Mouse (Mus musculus): ENCODE measurements around the gene Zfp385a. TPM values are rescaled to one million over a fixed set of nuclear protein-coding genes. Genes with fewer than 3 reads are reported as not detected.

Zfp385a gene
- total and polyA plus RNA-seq, 3 experiments = 1.2 to 59.9 (median 2.7) TPM

GRCm38 (mm10) chr15:103281465-103282205 is 58.3 kb downstream of the Zfp385a start:
- in situ Hi-C loops (cut with MboI; ENCODE audit: low pct_ligation_motif_present, low pct_unique_long_range_greater_than_20kb, low sequenced_read_pairs) = loop anchor here (5.0 kb wide), 1 partner anchor 36 kb away; no protein-coding TSS in a partner anchor
- no peak overlapping the region for H3K9ac ChIP-seq (ENCODE audit: insufficient read depth, low read depth)
- H3K79me2 ChIP-seq (replicated peaks; ENCODE audit: control insufficient read depth, extremely low read depth, insufficient read depth, poor library complexity, severe bottlenecking) = peaks cover 60% of the 10 kb centered on the region
- no peak overlapping the region for H3K4me2 ChIP-seq (ENCODE audit: insufficient read depth, low read depth, poor library complexity, severe bottlenecking)
- peaks cover 0 to 48% of the 10 kb centered on the region in 2 experiments; a peak in 2 of 4 replicates for H3K4me1 ChIP-seq (ENCODE audit: control insufficient read depth in 1 of 2, insufficient read depth in 2 of 2)
- H3K9me3 ChIP-seq (replicated peaks; ENCODE audit: low read length) = no peaks in the 10 kb centered on the region
- no peak overlapping the region for H3K27ac ChIP-seq (ENCODE audit: insufficient read depth, low read depth)
- no peaks in the 10 kb centered on the region for H3K27me3 ChIP-seq (replicated peaks)
- no peak overlapping the region for H3K4me3 ChIP-seq (replicated peaks in 1 of 3; ENCODE audit: low read depth in 2 of 3, low read length in 2 of 3, poor library complexity in 1 of 3)
- dilution Hi-C loops (cut with MboI; ENCODE audit: extremely low pct_ligation_motif_present, extremely low pct_unique_long_range_greater_than_20kb, low sequenced_read_pairs) = no loop called here
- peaks cover 13 to 52% of the 10 kb centered on the region in 2 experiments for H3K36me3 ChIP-seq (replicated peaks in 1 of 2; ENCODE audit: control insufficient read depth in 1 of 2, insufficient read depth in 1 of 2, low read length in 1 of 2)
- no peak for DNase-seq (ENCODE audit: extremely low read depth)
- TF ChIP-seq SIN3A (IDR thresholded peaks at IDR 0.05; ENCODE audit: low read length) = no peak

GRCm38 (mm10) chr15:103280817-103281464 is 59.0 kb downstream of the Zfp385a start:
- H3K4me1 ChIP-seq (ENCODE audit: control insufficient read depth in 1 of 2, insufficient read depth in 2 of 2) = peaks cover 0 to 48% of the 10 kb centered on the region in 2 experiments; a peak in 2 of 4 replicates
- no peaks in the 10 kb centered on the region for H3K27me3 ChIP-seq (replicated peaks)
- no peaks in the 10 kb centered on the region for H3K9me3 ChIP-seq (replicated peaks; ENCODE audit: low read length)
- no peak overlapping the region for H3K4me2 ChIP-seq (ENCODE audit: insufficient read depth, low read depth, poor library complexity, severe bottlenecking)
- dilution Hi-C loops (cut with MboI; ENCODE audit: extremely low pct_ligation_motif_present, extremely low pct_unique_long_range_greater_than_20kb, low sequenced_read_pairs) (no loop called here), in situ Hi-C loops (cut with MboI; ENCODE audit: low pct_ligation_motif_present, low pct_unique_long_range_greater_than_20kb, low sequenced_read_pairs) (loop anchor here (5.0 kb wide), 1 partner anchor 36 kb away; no protein-coding TSS in a partner anchor)
- peaks cover 62% of the 10 kb centered on the region for H3K79me2 ChIP-seq (replicated peaks; ENCODE audit: control insufficient read depth, extremely low read depth, insufficient read depth, poor library complexity, severe bottlenecking)
- no peak overlapping the region for H3K9ac ChIP-seq (ENCODE audit: insufficient read depth, low read depth)
- peak; percentile 52 for TF ChIP-seq RAD21 (IDR thresholded peaks at IDR 0.05; ENCODE audit: low read depth, low read length)
- TF ChIP-seq SIN3A (IDR thresholded peaks at IDR 0.05; ENCODE audit: low read length) = no peak
- peak; percentile 74 to 79 for TF ChIP-seq CTCF (conservative IDR thresholded peaks at IDR 0.05 in 1 of 2, IDR thresholded peaks at IDR 0.05 in 1 of 2; ENCODE audit: low read depth in 2 of 2, low read length in 2 of 2)
- TF ChIP-seq SMC3 (IDR thresholded peaks at IDR 0.05; ENCODE audit: low read depth, low read length) = peak; percentile 59
- TF ChIP-seq JUN (IDR thresholded peaks at IDR 0.05; ENCODE audit: insufficient read depth, low read depth, low read length) = no peak
- DNase-seq (ENCODE audit: extremely low read depth) = peak; percentile 59
- H3K27ac ChIP-seq (ENCODE audit: insufficient read depth, low read depth) = no peak overlapping the region
- H3K36me3 ChIP-seq (replicated peaks in 1 of 2; ENCODE audit: control insufficient read depth in 1 of 2, insufficient read depth in 1 of 2, low read length in 1 of 2) = peaks cover 13 to 48% of the 10 kb centered on the region in 2 experiments
- no peak overlapping the region for H3K4me3 ChIP-seq (replicated peaks in 1 of 3; ENCODE audit: low read depth in 2 of 3, low read length in 2 of 3, poor library complexity in 1 of 3)

GRCm38 (mm10) chr15:103279750-103280149 is 60.1 kb downstream of the Zfp385a start:
- H3K4me1 ChIP-seq (ENCODE audit: control insufficient read depth in 1 of 2, insufficient read depth in 2 of 2) = peaks cover 0 to 41% of the 10 kb centered on the region in 2 experiments; a peak in 2 of 4 replicates
- no peak for TF ChIP-seq USF2 (conservative IDR thresholded peaks at IDR 0.05; ENCODE audit: low read depth, low read length)
- no peak for TF ChIP-seq JUND (conservative IDR thresholded peaks at IDR 0.05; ENCODE audit: low read depth, low read length)
- no peak for TF ChIP-seq MAFK (IDR thresholded peaks at IDR 0.05; ENCODE audit: insufficient replicate concordance, low read length)
- TF ChIP-seq NRF1 (IDR thresholded peaks at IDR 0.05; ENCODE audit: low read depth, low read length) = no peak
- no peak for TF ChIP-seq MAZ (IDR thresholded peaks at IDR 0.05; ENCODE audit: low read depth, low read length)
- no peak for TF ChIP-seq E2F4 (IDR thresholded peaks at IDR 0.05; ENCODE audit: insufficient replicate concordance, low read depth, low read length)
- no peak for TF ChIP-seq USF1 (IDR thresholded peaks at IDR 0.05; ENCODE audit: low read depth, low read length)
- no peak for TF ChIP-seq ZMIZ1 (IDR thresholded peaks at IDR 0.05; ENCODE audit: low read depth, low read length)
- no peak for TF ChIP-seq TCF12 (IDR thresholded peaks at IDR 0.05; ENCODE audit: low read depth, low read length)
- no peak for TF ChIP-seq POLR2AphosphoS2 (IDR thresholded peaks at IDR 0.05; ENCODE audit: low read depth, low read length)
- TF ChIP-seq MAX (IDR thresholded peaks at IDR 0.05; ENCODE audit: low read length) = no peak
- no peak for TF ChIP-seq JUN (IDR thresholded peaks at IDR 0.05; ENCODE audit: insufficient read depth, low read depth, low read length)
- no peak for TF ChIP-seq TBP (conservative IDR thresholded peaks at IDR 0.05; ENCODE audit: low read depth, low read length)
- no peak for TF ChIP-seq ELF1 (IDR thresholded peaks at IDR 0.05; ENCODE audit: low read depth, low read length)
- TF ChIP-seq IRF4 (IDR thresholded peaks at IDR 0.05; ENCODE audit: low read depth, low read length) = no peak
- no peak for TF ChIP-seq GABPA (IDR thresholded peaks at IDR 0.05; ENCODE audit: insufficient replicate concordance, low read depth, low read length)
- TF ChIP-seq BHLHE40 (IDR thresholded peaks at IDR 0.05; ENCODE audit: low read depth, low read length) = no peak
- no peak for TF ChIP-seq CHD1 (IDR thresholded peaks at IDR 0.05; ENCODE audit: low read depth, low read length)
- TF ChIP-seq MYC (IDR thresholded peaks at IDR 0.05; ENCODE audit: low read depth, low read length) = peak; percentile 72; the same call in 1 of the 2 replicates

More at GRCm38 (mm10) chr15:103279750-103280149, 60.1 kb downstream of the Zfp385a start:
- in situ Hi-C loops (cut with MboI; ENCODE audit: low pct_ligation_motif_present, low pct_unique_long_range_greater_than_20kb, low sequenced_read_pairs) (loop anchor here (5.0 kb wide), 1 partner anchor 38 kb away; no protein-coding TSS in a partner anchor), dilution Hi-C loops (cut with MboI; ENCODE audit: extremely low pct_ligation_motif_present, extremely low pct_unique_long_range_greater_than_20kb, low sequenced_read_pairs) (no loop called here)
- Histone ChIP-seq H3K9me3 (replicated peaks; ENCODE audit: low read length) (no peaks in the 10 kb centered on the region), H3K36me3 (replicated peaks in 1 of 2; ENCODE audit: control insufficient read depth in 1 of 2, insufficient read depth in 1 of 2, low read length in 1 of 2) (peaks cover 13 to 40% of the 10 kb centered on the region in 2 experiments), H3K79me2 (replicated peaks; ENCODE audit: control insufficient read depth, extremely low read depth, insufficient read depth, poor library complexity, severe bottlenecking) (peaks cover 58% of the 10 kb centered on the region), H3K4me3 (replicated peaks in 1 of 3; ENCODE audit: low read depth in 2 of 3, low read length in 2 of 3, poor library complexity in 1 of 3) (no peak overlapping the region), H3K4me2 (ENCODE audit: insufficient read depth, low read depth, poor library complexity, severe bottlenecking) (no peak overlapping the region), H3K27ac (ENCODE audit: insufficient read depth, low read depth) (no peak overlapping the region), H3K27me3 (replicated peaks) (no peaks in the 10 kb centered on the region), H3K9ac (ENCODE audit: insufficient read depth, low read depth) (no peak overlapping the region)
- DNase-seq (ENCODE audit: extremely low read depth) = peak; percentile 62

Measured in CH12.LX (cell line).